Mouse (Mus musculus) liver, embryonic 14.5 days (tissue): ENCODE measurements around the gene Gigyf2. TPM values are rescaled to one million over a fixed set of nuclear protein-coding genes. Genes with fewer than 3 reads are reported as not detected.

Source experiments
- ATAC-seq: fragments of 200-750 bp; cut with Nextera tagmentation; 2 replicates; pipeline ENCODE4 v1.8.0; 2017; ENCODE audit warnings: moderate number of reproducible peaks, mild to moderate bottlenecking, moderate library complexity; ENCODE audit not compliant: insufficient read depth
- DNase-seq, 3 experiments: peaks; one replicate each; pipeline ENCODE4 v3.0.0-alpha.2; 2012 to 2013; ENCODE audit warnings: low read depth in 3 of 3, low spot score in 3 of 3
- H3K27ac ChIP-seq: fragments of 300-500 bp; sonication (generic); 2 replicates; pipeline ENCODE4 v1.5.1; 2014; ENCODE audit warnings: moderate library complexity, mild to moderate bottlenecking, control low read depth, inconsistent platforms
- H3K27me3 ChIP-seq: fragments of 300-500 bp; sonication (generic); 2 replicates; pipeline ENCODE4 v1.6.1; 2014; ENCODE audit warnings: mild to moderate bottlenecking, low read length, moderate library complexity; ENCODE audit not compliant: control insufficient read depth, insufficient read depth
- H3K36me3 ChIP-seq: fragments of 300-500 bp; sonication (generic); replicated peaks from 2 replicates; pipeline ENCODE4 v1.6.1; 2014; ENCODE audit warnings: low read depth; ENCODE audit not compliant: control insufficient read depth, insufficient read depth
- H3K4me1 ChIP-seq, 2 experiments: fragments of 200-500 bp in 1 of 2; fragments of 300-500 bp in 1 of 2; sonication (generic) in 1 of 2; replicated peaks; 2 replicates each; pipeline ENCODE4 v1.6.1; 2012 to 2014; ENCODE audit warnings: antibody characterized with exemption in 1 of 2, inconsistent platforms in 1 of 2, low read length in 1 of 2; ENCODE audit not compliant: control insufficient read depth in 2 of 2, insufficient read depth in 2 of 2
- H3K4me2 ChIP-seq: fragments of 300-500 bp; sonication (generic); 2 replicates; pipeline ENCODE4 v1.6.1; 2014; ENCODE audit warnings: low read depth, mild to moderate bottlenecking, control low read depth, moderate library complexity
- H3K4me3 ChIP-seq, 2 experiments: fragments of 200-500 bp in 1 of 2; fragments of 300-500 bp in 1 of 2; sonication (generic) in 1 of 2; 2 replicates each; pipeline ENCODE4 v1.5.1; 2012 to 2014; ENCODE audit warnings: low read depth in 2 of 2, low read length in 2 of 2, mild to moderate bottlenecking in 2 of 2, control low read depth in 1 of 2, inconsistent platforms in 1 of 2, moderate library complexity in 1 of 2; ENCODE audit not compliant: insufficient read depth in 1 of 2
- H3K9ac ChIP-seq: fragments of 300-500 bp; sonication (generic); replicated peaks from 2 replicates; pipeline ENCODE4 v1.6.1; 2014; ENCODE audit warnings: mild to moderate bottlenecking, control low read depth, moderate library complexity
- H3K9me3 ChIP-seq: fragments of 300-500 bp; sonication (generic); 2 replicates; pipeline ENCODE4 v1.6.1; 2016; ENCODE audit warnings: low read length, mixed read lengths; ENCODE audit not compliant: control insufficient read depth
- CTCF ChIP-seq: IDR thresholded peaks from 2 replicates; pipeline ENCODE4 v1.5.1; 2016; ENCODE audit warnings: antibody characterized with exemption, low read depth, control low read depth
- EP300 ChIP-seq: IDR thresholded peaks from 2 replicates; pipeline ENCODE4 v1.6.1; 2016; ENCODE audit warnings: antibody characterized with exemption, low read depth
- WGBS: fragments of 180-500 bp; shearing (Covaris S2); extraction: QIAGEN DNeasy Blood & Tissue Kit; methylation state at CpG from one replicate; pipeline ENCODE4 v1.1.7; 2014; ENCODE audit not compliant: insufficient replicate concordance; 5-methylcytosine and 5-hydroxymethylcytosine counted together
- polyA plus RNA-seq, 2 experiments: library from polyadenylated mRNA; depleted of rRNA in 1 of 2; stranded (reverse) in 1 of 2; unstranded in 1 of 2; fragments of >200 nt; fragmentation: Nextera tagmentation in 1 of 2; extraction: Ambion mirVana in 1 of 2; gene quantifications; 2 replicates each; pipeline versions ENCODE4 v1.2.1 to v1.2.3; 2012 to 2014

The Gigyf2 gene
- polyA plus RNA-seq, 2 experiments = 11.2 to 17.9 TPM

GRCm38 (mm10) chr1:87312681-87313080, 14.1 kb upstream of the Gigyf2 start:
- DNase-seq (no peak), ATAC-seq (no peak)
- no peak for TF ChIP-seq CTCF
- TF ChIP-seq EP300 = no peak
- no peaks in the 10 kb centered on the region for H3K9me3 ChIP-seq
- H3K9ac ChIP-seq = no peak overlapping the region
- WGBS = 67% methylated on average over 2 of the region's 2 CpGs
- H3K4me3 ChIP-seq = no peak overlapping the region
- H3K27ac ChIP-seq = no peak overlapping the region
- H3K36me3 ChIP-seq = no peaks in the 10 kb centered on the region
- no peak overlapping the region for H3K4me2 ChIP-seq
- no peaks in the 10 kb centered on the region for H3K4me1 ChIP-seq
- no peaks in the 10 kb centered on the region for H3K27me3 ChIP-seq

DNA sequence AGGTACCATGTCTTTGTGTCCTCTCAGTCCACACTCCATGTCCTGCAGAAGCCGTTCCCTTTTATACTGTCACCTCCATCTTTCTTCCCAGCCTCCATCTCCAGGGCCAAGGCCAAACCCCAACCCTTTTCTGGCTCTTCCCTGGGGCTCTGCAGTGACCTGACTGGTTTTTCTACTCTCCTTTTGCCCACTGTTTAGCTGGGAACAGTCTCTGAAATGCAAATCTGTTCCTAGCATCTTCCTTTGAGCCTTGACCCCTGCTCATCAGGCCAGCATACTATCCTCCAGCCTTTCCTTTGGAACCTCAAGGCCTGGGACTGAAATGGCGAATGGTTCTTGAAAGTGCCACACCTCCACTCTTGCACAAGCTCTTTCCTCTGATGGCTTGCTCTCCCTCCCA, 13.7 kb upstream of the Gigyf2 start:
- no peak for ATAC-seq
- no peak for TF ChIP-seq CTCF
- no peak for TF ChIP-seq EP300
- Histone ChIP-seq H3K4me2 (no peak overlapping the region), H3K4me3 (no peak overlapping the region), H3K36me3 (no peaks in the 10 kb centered on the region), H3K4me1 (no peaks in the 10 kb centered on the region), H3K9ac (no peak overlapping the region), H3K27me3 (no peaks in the 10 kb centered on the region), H3K9me3 (no peaks in the 10 kb centered on the region), H3K27ac (no peak overlapping the region)
- 63% methylated on average over 2 of the region's 2 CpGs for WGBS
- DNase-seq = no peak

GRCm38 (mm10) chr1:87313843-87314570, 12.8 kb upstream of the Gigyf2 start:
- no peak overlapping the region for H3K9ac ChIP-seq
- H3K27ac ChIP-seq = no peak overlapping the region
- ATAC-seq (no peak), DNase-seq (no peak)
- H3K4me3 ChIP-seq = no peak overlapping the region
- no peaks in the 10 kb centered on the region for H3K27me3 ChIP-seq
- H3K9me3 ChIP-seq = no peaks in the 10 kb centered on the region
- no peaks in the 10 kb centered on the region for H3K4me1 ChIP-seq
- TF ChIP-seq EP300 (no peak), CTCF (no peak)
- no peaks in the 10 kb centered on the region for H3K36me3 ChIP-seq
- no peak overlapping the region for H3K4me2 ChIP-seq
- WGBS = 67% methylated on average over 8 of the region's 8 CpGs

DNA sequence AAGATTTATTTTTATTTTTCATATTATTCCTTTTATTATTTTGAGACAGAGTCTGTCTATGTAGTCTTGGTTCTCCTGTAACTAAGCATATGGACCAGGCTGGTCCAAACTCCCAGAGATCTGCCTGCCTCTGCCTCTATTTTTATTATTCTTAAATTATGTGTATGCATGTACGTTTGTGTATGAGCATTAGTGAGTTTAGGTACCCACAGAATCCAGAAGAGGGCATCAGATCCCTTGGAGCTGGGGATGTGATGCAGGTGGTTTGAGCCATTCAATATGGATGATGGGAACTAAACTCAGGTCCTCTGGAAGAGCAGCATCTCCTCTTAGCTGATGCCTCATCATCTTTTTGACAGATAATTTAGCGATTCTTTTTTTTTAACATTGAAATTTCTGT, 11.4 kb upstream of the Gigyf2 start:
- WGBS = 67% methylated on average over 2 of the region's 2 CpGs
- H3K9ac ChIP-seq = no peak overlapping the region
- no peak overlapping the region for H3K4me3 ChIP-seq
- ATAC-seq (no peak), DNase-seq (no peak)
- no peak overlapping the region for H3K27ac ChIP-seq
- TF ChIP-seq CTCF (no peak), EP300 (no peak)
- no peak overlapping the region for H3K4me2 ChIP-seq
- H3K4me1 ChIP-seq = no peaks in the 10 kb centered on the region
- no peaks in the 10 kb centered on the region for H3K36me3 ChIP-seq
- no peaks in the 10 kb centered on the region; the same call in 1 of the 2 replicates for H3K9me3 ChIP-seq
- no peaks in the 10 kb centered on the region for H3K27me3 ChIP-seq

GRCm38 (mm10) chr1:87315894-87316293, 10.9 kb upstream of the Gigyf2 start:
- no peak for TF ChIP-seq EP300
- TF ChIP-seq CTCF = no peak
- DNase-seq = no peak

More at GRCm38 (mm10) chr1:87315894-87316293, 10.9 kb upstream of the Gigyf2 start:
- Histone ChIP-seq H3K9me3 (no peaks in the 10 kb centered on the region; the same call in 1 of the 2 replicates), H3K27ac (no peak overlapping the region), H3K4me3 (no peak overlapping the region), H3K36me3 (no peaks in the 10 kb centered on the region), H3K27me3 (no peaks in the 10 kb centered on the region), H3K9ac (no peak overlapping the region), H3K4me2 (no peak overlapping the region), H3K4me1 (no peaks in the 10 kb centered on the region)
- ATAC-seq = no peak
- 45% methylated on average over 2 of the region's 2 CpGs for WGBS
